In the genomic region with DNA sequence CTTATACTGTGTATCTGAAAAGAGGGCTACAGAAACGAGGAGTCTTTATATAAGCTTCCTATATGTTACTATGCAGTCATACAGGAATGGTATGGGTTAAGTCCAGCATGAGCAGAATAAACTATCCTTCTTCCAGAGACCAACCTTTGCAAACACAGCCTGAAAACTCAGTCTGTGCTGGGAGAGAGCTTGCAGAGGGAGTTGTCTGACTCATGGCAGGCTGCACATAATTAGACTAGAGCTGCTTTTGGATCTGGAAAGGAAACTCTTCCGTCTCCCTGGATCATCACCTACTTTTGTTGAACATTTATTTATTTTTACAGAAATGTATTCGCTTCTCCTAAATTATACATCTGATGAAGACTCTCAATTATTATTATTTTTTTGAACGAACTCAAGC, we compare ENCODE assay signal across 24 mouse cellular contexts. TPM values are rescaled to one million over a fixed set of nuclear protein-coding genes. Genes with fewer than 3 reads are reported as not detected.
DNase-seq lines count a peak whose midpoint lies in the region; TF ChIP-seq lines count a peak whose summit lies in the region.
"Had no signal": no experiment of that assay in that cellular context is flagged by ENCODE, and none has a peak within 500 bp of the region (broad histone marks: within the 10 kb centered on the region; RNA-seq: fewer than 3 reads in every experiment).

No protein-coding gene starts in this region.

- peak; percentile 4 for DNase-seq in left cerebral cortex, adult 11 months (ENCODE audit: low spot score)
- no peak for DNase-seq in left cerebral cortex, adult 2 months (ENCODE audit: extremely low spot score in 1 of 2, low spot score in 2 of 2)
- peak; percentile 81 for DNase-seq in brain, adult 2 months (ENCODE audit: low read depth, low spot score)
- peak; percentile 4 for DNase-seq in layer of hippocampus, adult 9-10 months (ENCODE audit: low spot score)
- DNase-seq in right cerebral cortex, postnatal 25 days: peak; percentile 15
- DNase-seq in adrenal gland, adult 8-10 months: no peak
- DNase-seq in embryo, embryonic 9.5 days (ENCODE audit: extremely low spot score): no peak
- DNase-seq: cerebellum, adult 2 months; cerebellum, postnatal 14 days; gastrocnemius, adult 2 months; gastrocnemius, postnatal 36 days; heart, adult 18-20 months; heart, postnatal 4 days; kidney, adult 8-10 months; kidney, postnatal 14 days; lung, postnatal 4 days had no signal

- H3K4me3 ChIP-seq in left cerebral cortex, adult 2 months: no peak overlapping the region
- H3K4me3 ChIP-seq: forebrain, embryonic 13.5 days; gastrocnemius, adult 2 months; hindbrain, embryonic 13.5 days; limb, embryonic 13.5 days; midbrain, embryonic 13.5 days; neural tube, embryonic 13.5 days had no signal

- no peak overlapping the region for H3K27ac ChIP-seq in left cerebral cortex, adult 2 months
- H3K27ac ChIP-seq: forebrain, embryonic 13.5 days; gastrocnemius, adult 2 months; hindbrain, embryonic 13.5 days; limb, embryonic 13.5 days; midbrain, embryonic 13.5 days; neural tube, embryonic 13.5 days had no signal

- intact Hi-C loops in left cerebral cortex, adult 2 months (cut with DNase I): no loop called here

- TF ChIP-seq CTCF in left cerebral cortex, adult 2 months (IDR thresholded peaks at IDR 0.05): no peak

RNA-seq across cellular contexts. Expression of a gene that starts 26.8 kb away (rescaled TPM):
- under 1 TPM in 1 of 2 experiments, not detected in 1; 0.30 TPM for total RNA-seq in left cerebral cortex, adult 2 months (2021)
- not detected for total RNA-seq in adrenal gland, adult 8-10 months (2022)
- total RNA-seq: adrenal gland, postnatal 36 days; gastrocnemius, adult 2 months; gastrocnemius, postnatal 36 days; heart, adult 18-20 months; heart, postnatal 4 days; layer of hippocampus, adult 8-10 months; megakaryocyte-erythroid progenitor cell, adult 5-6 weeks had no signal

Comparison
In these comparisons a context has a peak if more than half of its experiments do, and no peak if none do; other contexts are left out.
1. DNase-seq: peak in left cerebral cortex, adult 11 months (single experiment), brain, adult 2 months (single experiment), layer of hippocampus, adult 9-10 months (single experiment) and right cerebral cortex, postnatal 25 days (single experiment); none in left cerebral cortex, adult 2 months (0 of 2), adrenal gland, adult 8-10 months (single experiment) and embryo, embryonic 9.5 days (single experiment).